Mouse (Mus musculus) 3T3-L1 (cell line): ENCODE measurements around the gene Igf2r.

Experiments used
- DNase-seq: peaks from one replicate; pipeline ENCODE4 v3.0.0-alpha.2; 2015; ENCODE audit warnings: low read depth, low spot score

Gene Igf2r

DNA sequence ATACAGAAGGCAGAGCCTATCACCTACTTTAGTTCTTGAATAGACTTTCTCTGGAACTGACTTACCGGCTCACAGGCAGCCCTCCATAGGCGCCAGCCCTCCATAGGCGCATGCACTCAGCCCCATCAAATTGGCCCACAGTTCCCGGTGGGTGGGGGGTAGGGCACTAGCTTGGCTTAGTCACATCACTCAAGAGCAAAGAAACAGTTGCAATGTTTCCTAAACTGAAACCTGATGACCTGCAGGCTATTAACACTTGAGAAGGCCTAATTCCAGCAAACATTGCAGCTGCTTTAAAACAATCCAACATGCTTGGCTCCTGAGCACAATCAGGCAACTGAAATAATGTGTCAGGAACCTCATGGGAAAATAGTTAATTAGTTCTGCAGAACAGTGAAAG is 18.2 kb downstream of the Igf2r start:
- DNase-seq: no peak

DNA sequence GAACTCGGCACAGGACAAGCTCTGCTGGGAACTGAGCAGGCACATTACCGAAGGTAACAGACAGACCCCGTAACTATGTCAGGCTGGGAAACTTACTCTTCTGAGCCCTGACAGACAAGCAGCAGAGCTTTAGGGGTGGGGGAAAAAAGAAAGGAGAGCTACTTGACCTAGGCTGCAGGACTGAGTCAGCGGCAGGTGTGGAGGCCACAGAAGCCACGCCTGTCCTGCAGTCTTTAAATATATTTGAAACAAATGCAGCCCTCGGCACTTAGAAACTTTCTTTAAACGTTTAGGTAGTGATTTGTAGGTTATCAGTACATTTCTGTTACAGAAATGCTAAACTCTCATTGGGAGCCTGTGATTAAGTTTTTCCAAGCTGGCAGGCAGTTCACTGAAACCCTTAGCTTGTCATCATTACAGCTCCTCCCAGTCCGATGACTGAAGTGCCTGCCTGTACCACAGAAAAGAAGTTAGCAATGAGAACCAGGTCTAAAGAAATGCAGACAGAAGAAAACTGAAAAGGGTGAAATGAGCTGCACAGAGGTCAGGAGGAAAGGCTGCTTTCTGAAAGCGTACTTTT is 18.8 kb downstream of the Igf2r start:
- DNase-seq: peak; percentile 53

DNA sequence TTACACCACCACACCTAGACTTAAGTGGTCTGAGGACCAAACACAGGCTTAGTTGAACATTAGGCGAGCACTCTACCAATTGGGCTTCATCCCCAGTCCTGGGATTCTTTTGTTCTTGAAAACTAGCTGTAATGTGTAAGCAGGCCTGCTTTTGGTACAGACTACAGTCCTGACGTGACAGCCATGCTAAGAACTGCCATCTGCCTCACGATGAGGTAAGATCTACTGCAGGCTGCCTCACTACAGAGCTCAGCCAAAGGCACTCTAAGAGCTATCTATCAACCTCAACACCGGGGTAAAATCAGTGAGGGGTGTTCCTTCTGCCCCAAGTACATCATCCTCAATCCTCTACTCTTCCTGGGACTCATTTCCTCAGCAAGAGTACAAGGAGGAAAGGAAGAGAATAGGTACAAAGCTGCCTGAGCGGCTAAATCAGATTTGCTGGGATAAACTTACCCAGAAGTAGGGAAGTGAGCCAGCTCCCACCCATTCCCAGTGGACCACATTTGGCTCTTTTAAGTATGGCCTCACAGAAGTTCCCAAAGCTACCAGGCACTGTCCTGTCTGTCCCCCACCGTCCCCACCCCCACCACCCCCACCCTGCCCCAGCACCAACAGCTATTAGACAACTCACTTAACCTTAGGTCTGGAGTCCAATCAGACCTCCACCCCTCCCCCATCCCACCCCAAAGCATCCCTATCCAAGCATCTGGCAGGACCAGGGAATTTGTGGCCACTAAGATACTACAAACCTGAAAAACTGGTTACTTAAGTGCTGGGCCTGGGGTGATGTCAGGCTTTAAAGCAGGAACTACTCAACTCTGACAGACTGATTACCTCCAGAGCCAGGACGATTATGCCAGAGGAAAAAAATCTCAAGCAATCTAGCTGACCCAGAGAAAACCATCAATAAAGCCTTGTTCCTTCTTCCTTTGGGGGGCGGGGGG is 19.8 kb downstream of the Igf2r start:
- no peak for DNase-seq

DNA sequence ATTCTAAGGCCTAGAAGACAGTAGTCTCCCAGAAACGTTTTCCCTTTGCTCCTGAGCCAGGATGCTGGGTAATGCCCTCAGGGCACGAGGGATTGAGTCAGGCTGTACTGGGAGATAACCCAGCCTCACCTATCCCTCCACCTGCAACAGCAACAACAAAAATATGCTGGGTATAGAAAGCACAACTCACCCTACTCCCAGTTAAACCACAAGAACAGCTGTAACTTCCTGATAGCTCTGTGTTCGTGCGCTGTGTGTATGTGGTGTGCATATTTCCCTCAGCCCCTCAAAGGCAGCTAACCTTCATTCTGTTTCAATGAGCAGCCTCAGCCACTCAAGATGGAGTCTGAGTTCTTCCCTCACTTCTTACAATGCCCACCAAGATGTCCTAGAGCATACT is 23.7 kb downstream of the Igf2r start:
- DNase-seq: no peak

DNA sequence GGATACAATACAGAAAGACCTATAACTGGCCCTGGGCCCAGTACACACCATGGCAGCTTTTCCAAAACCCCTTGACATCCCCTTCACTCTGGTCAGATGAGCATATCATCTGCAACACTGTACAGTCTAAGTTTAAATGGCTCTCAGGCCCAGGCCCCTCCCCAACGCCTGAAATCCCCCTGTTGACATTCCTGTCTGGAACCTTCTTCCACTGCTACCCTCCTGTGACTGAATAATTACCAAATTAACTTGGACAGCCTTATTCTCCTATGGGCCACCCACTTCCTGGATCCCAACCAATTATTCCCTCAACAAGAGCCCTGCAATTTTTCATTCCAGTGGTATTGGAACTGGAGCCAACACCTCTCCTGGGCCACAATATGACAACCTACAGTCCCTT is 25.4 kb downstream of the Igf2r start:
- peak; percentile 36 for DNase-seq

DNA sequence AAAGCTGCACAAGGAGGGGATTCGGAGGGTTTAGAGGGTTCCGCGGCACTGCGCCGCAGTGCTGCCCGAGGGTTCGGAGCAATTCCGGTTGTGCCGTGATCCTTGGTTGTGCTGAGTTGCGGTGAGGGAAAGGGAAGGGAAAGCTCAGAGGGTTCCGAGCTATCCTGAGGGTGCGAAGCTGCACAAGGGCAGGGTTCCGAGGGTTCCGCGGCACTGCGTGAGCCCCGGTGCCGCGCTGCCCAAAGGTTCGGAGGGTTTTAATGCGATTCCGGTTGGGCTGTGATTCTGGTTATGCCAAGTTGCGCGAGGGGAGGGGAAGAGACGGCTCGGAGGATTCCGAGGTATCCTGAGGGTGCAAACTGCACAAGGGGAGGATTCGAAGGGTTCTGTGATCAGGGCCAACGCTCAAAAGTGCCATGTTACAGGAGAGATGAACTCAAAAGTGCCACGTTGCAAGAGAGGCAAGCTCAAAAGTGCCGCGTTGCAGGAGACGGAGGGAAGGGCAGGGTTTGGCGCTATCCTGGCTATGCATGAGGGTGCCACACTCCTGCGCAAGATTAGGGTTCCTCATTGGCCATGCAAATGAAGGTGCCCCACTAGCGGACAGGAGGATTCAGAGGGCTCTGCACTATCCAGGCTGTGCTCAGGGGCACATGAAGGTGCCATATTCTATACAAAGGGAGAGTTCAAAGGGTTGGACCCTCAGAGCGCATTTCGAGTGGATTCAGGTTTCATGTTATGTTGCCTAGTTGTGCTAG is 27.1 kb downstream of the Igf2r start:
- no peak for DNase-seq

DNA sequence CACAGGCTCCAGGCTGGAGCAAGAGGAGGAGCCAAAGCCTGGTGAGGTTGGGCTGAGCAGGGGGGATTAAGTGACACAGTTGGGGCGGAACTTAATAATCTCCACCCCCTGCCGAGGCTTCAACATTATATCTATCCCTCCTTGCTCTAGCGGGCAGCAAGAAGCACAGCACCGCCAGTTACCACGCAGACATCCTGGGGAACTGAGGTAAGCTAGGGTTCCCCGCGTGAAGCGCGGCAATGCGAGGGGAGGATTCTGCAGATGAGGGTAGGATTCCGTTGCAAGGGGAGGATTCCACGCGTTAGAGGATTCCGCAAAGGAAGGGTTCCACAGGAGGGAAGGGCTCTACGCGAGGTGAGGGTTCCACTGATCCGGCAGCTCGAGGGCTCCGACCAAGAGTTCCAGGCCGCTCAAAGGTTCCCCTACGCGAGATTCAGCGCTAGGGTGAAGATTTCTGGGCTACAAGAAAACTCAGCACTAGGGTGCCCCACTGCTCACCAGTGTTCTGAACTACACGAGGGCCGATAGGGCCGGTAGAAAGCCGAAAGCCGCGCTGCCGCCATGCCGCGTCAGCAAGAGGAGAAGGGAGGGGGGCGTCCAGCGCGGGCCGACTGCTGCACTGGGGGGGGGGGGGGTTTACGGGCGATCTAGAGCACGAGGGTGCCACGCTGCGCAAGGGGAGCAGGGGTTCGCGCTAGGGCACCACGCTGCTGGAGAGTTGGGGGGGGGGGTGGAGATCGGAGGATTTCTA is 28.1 kb downstream of the Igf2r start:
- peak; percentile 90 for DNase-seq

DNA sequence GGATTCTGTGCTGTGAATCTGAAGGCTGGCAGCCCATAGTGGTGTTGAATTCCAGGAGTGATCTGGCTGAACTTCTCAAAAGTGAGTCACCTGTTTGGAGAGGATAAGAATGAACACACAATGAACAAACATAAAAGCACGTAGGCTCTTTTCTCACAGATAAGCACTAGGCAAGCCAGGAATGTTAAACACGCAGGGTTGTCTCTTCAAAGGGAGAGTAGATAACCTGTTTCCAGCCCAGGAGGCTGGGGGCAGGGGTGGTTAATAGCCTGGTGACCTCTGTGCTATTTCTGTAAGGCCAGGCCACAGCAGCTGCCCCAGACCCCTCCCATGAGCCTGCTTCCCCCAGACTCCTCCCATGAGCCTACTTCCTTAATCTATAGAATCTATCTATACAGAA is 29.1 kb downstream of the Igf2r start:
- peak; percentile 42 for DNase-seq

DNA sequence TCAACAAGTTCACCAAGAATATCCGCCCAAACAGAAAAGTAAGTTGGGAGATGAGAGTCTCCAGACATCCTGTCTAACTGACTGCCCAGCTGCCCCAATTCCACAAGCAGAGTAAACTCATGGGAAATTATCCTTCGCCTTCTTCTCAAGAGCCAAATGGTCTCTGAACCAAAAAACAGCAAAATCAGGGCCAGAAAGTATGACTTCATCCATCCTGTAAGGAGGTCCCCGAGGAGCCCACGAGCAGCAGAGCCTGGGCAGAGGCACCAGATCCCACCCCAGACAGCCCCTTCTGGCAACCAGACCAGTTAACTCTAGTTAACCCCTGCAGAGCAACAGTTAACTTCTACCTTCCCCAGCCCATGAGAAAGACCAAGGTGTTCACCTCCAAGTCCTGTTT is 29.9 kb downstream of the Igf2r start:
- DNase-seq: no peak

DNA sequence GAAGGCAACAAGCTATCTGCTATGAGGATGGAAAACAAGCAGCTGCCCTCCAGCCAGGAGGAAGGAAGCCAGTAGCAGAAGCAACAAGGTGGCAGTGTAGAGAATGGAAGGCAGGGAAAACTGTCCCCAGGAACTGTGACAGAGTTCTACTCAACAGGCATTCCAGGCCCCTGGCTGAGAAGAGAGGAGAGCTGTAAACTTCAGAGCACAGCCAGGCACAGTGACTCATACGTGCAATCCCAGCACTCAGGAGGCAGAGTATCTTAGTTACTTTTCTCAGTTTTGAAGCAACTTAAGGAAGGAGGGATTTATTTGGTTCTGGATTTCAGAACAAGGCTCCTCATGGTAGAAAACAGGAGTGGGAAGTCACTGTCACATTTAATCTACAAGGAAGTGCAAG is 31.5 kb downstream of the Igf2r start:
- peak; percentile 68 for DNase-seq

DNA sequence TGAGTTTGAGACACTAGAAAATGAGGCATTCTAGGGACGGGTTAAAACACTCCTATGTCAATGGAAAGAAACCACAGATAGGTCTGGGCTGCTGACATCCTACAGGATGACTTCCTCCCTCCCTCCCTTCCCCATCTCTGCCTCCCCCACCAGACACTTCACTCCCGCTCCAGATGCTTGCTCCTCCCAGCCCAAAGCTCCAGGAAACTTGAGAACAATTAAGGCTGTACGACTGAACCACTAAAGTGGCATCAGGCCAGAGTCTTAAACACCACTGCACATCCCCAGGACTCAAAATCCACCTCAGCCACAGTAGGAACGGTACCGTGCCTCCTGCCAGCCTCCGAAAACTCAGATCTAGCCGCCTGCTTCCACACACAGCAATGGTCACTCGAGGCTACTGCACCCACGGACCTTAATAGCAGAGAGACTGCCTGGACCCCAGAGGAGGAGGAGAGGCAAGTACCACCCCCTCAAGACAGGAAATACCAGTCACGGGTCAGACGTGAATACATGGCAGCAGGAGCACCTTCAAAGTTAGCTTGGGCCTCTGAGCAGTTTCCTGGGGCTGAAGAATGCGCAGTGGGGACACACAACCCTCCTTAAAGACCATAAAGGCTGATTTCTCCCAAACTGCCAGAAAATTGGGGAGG is 35.1 kb downstream of the Igf2r start:
- no peak for DNase-seq

DNA sequence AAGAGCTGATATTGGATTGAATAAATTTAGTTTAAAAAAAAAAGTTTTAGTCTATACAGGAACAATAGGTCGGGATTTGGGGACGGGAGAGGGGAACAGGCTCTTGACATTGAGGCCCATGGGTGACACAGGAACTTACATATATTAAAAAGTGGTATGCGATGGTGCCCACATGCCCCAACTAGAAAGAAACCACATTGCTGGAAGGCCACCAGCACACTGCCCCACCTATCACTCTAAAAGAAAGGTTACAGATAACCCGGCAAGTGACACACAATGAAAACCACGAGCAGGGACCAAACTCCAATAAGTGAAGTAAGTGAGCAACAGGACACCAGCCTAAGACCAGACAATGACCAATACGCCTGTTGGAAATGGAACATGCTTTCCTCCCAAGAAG is 36.3 kb downstream of the Igf2r start:
- DNase-seq: no peak

DNA sequence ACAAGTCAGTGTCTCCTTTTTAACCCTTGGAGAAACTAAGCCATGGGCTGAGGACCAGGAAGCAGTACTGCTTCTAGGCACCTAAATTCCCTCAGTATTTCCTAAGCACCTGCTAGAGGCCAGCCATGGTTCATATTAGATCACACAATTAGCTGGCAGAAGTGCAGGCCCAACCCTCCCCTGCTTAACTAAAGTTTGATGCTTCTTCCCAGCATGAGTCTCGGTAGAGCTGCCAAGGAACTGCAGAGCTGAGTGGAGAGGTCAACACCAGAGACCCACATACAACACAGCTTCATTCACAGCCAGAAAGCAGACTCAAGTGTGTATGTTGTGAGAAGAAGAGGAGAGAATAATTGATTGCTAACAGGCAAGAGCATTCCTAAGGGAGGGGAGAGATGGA is 40.9 kb downstream of the Igf2r start:
- no peak for DNase-seq

DNA sequence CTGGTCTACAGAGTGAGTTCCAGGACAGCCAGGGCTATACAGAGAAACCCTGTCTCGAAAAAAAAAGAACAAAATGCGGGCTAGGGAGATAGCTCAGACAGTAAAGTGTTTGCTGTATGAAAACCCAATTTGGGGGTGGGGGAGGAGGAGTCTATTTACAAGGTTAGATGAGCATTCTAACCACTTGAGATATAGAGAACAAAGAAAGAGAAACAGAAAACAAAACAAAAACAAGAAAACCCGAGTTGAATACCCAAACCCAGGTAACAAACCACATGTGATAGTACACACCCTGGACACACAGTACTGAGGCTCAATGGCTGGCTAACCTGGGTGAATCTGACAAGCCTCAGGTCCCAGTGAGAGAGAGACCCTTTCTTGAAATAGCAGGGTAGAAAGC is 41.7 kb downstream of the Igf2r start:
- no peak for DNase-seq

DNA sequence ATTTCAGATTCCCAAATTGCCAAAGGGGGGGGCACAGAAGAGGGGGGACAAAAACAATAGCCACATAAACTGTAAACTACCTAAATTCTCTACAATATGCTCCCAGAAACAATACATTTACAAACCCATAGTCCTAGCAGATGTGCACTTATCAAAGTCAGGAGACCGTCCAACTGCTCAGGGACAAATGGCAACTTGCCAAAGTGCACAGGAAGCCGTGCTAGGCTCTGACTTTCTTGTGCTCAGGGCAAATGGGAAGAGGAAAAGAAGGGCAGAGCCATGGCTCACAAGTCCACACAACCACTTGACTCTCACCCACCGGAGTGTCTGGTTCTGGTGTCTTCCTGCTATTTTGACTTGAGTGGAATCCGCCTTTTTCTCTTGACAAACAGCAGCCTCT is 43.6 kb downstream of the Igf2r start:
- DNase-seq: peak; percentile 83

DNA sequence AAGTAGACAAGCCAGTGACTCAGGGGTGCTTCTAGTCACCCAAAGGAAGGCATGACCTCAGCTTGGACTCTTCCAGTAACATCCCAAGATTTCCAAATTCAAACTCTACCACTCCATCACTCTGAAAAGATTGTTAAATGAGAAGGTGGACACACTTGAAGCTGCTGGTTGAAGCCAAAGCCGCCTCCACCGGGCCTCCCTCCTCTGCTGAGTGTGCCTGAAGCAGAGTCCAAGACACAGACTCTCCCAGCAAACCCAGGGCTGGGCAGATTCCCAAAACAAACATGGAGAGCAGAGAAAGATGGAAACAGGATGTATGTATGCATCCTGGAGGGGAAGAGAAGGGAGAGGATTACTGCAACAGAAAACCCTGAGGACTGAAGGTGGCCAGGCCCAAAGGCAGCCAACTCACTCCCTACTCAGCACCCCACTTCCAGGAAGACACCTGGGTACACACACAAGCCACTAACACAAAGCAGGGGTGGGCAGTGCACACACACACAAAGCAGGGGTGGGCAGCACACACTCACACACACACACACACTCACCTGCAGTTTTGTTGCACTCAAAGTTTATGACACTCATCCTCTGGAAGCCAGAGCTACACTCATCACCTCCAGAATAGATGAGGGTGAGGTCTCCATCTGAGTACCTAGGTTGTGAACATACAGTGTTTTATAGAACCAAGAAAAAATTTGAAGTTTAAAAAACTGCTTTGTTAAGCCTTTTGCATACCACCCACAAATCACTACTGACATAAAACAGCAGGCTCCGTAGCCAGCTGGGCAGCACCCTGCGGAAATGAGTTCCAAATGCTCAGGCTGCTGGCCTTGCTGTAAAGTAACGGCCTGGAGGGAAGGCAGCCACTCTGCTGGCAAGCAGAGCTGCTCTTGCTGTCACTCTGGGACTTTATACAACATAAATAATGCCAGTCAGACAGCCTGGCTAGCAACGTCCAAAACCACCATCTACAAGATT is 44.4 kb downstream of the Igf2r start:
- DNase-seq: peak; percentile 98

DNA sequence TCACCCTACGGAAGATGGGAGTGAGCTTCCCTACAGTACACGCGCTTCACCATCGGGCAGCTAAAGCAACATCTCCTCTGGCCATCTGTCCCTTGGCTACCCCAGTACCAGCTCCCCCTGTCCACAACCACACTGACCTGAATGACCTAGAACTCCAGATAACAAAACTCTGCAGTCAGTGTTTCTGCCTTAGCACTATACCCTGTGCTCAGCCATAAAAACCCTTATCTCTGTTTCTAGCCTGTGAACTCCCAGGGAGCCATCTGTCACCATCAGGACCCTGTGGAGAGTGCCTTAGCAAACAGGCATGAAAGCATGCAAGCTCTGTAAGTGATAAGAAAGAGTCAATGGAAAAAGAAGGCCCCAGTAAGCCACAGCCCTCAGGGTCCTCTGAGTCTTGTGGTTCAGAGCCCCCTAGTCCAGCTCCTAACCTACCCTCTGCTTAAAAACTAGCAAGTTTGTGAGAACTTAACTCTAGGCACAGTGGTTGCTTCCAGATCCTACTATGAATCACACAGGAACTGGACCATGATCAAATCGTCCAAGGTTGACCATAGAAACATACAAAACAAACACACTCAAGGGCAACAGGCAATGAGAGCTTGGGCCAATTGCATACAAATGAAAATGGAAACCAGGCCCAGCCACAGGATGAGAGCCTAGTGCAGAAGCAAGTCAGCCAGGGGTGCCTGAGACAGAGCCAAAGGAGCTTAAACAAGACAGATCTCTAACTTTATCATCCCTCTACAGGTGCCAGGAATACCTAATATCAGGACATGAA is 45.3 kb downstream of the Igf2r start:
- DNase-seq: peak; percentile 90

DNA sequence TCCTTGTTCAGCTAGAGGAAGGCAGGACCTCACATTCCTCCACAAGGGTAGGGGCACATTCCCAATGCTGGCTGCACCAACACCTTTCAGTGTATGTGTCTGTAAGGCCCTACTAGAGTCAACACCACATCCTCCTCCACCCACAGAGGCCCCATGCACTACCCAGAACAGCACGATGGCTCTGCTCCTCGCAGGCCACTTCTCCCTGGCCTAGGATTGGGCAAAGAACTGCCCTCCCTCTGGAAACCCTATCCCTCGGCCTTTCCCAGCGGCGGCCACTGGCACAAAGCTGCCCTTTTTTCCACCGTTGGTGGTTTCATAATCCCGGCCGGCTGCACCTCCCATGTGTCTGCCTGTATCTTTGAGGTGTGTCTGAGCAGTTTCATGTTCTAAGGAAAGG is 46.8 kb downstream of the Igf2r start:
- DNase-seq: no peak
